Mouse (Mus musculus): Measurements from ENCODE around the gene Nell2.

DNA sequence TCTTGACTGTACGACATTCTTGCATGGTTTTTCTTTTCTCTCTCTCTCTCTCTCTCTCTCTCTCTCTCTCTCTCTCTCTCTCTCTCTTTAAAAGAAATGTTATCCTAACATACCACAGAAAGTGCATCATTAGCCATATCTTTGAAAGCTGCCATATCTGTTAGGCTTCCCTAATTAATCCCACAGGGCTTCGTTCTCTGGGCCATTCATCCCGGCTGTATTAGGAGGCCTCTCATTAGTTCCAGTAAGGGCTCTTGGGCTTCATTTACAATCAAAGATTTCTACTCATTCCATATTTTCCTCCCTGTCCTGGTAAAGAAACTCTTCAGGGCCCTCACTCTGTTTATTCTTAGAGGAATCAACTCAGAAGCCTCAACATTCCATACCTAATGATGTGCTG is 161.9 kb downstream of the Nell2 start:
- TF ChIP-seq CTCF (IDR thresholded peaks at IDR 0.05; ENCODE audit: control insufficient read depth, insufficient read depth, insufficient read length) (no peak), USF1 (IDR thresholded peaks at IDR 0.05; ENCODE audit: low read depth) (no peak), MYOD1 (IDR thresholded peaks at IDR 0.05; ENCODE audit: control insufficient read depth, insufficient read length, low read depth) (no peak), MAX (IDR thresholded peaks at IDR 0.05) (no peak)
